Mouse (Mus musculus): ENCODE results near the gene Vmn2r47. TPM values are rescaled to one million over a fixed set of nuclear protein-coding genes. Genes with fewer than 3 reads are reported as not detected.

The Vmn2r47 gene
- not detected in 2 replicates for polyA plus RNA-seq (2012; ENCODE audit: low replicate concordance)

DNA sequence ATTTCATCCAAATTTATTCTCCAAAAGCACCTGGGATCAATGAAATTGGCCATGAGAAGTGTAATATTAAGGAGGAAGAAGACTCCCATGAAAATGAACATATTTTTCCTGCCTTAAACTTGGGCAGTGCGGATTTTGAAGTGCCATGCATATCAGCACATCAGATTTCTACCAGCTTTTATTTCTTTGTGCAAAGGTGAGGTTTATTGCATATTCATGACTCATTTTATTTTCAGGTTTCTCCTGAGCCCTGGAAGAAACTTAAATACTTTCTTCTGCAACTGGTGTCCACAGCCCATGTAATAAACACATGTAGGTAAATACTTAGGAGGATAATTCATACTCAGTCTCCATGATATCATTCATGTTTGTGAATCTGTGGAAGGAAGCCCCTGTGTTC, at the start of gene Vmn2r47:
TSS of gene Vmn2r47 (minus strand) at position 101 of the 400 bp plus-strand sequence.

DNA sequence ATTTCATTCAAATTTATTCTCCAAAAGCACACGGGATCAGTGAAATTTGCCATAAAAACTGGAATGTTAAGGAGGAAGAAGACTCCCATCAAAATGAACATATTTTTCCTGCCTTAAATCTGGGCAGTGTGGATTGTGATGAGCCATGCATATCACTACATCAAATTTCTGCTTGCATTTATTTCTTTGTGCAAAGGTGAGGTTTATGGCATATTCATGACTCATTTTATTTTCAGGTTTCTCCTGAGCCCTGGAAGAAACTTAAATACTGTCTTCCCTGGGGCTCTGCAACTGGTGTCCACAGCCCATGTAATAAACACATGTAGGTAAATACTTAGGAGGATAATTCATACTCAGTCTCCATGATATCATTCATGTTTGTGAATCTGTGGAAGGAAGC, 70.7 kb downstream of the Vmn2r47 start, which contains the start of gene Vmn2r46:
TSS of gene Vmn2r46 (minus strand) at position 101 of the 400 bp plus-strand sequence.

Other genes starting within 250 kb of the Vmn2r47 start
- gene Vmn2r46, start 70.8 kb downstream of the Vmn2r47 start, polyA plus RNA-seq (2012; ENCODE audit: low replicate concordance), result not detected in 2 replicates
- gene Vmn2r48, start 112.3 kb upstream of the Vmn2r47 start, polyA plus RNA-seq (2012; ENCODE audit: low replicate concordance), result not detected in 2 replicates
- not detected in 2 replicates for gene Vmn2r49, start 150.9 kb upstream of the Vmn2r47 start, polyA plus RNA-seq (2012; ENCODE audit: low replicate concordance)
- gene Vmn2r50, start 212.0 kb upstream of the Vmn2r47 start, polyA plus RNA-seq (2012; ENCODE audit: low replicate concordance), result 0.03 TPM in 1 of 2 replicates, not detected in the other

Measured in hematopoietic multipotent progenitor cell, adult 10-12 weeks (in vitro differentiated cells).